Mouse (Mus musculus) bone marrow macrophage, adult 2 months (primary cell): ENCODE measurements at regions not wholly inside any gene's neighbourhood (a gene's known extent, or its start where the extent isn't known, plus 50 kb on each side); places are given as distances from the start of the nearest gene placed in this dataset.

Experiments
- H3K27ac ChIP-seq: 2 replicates; pipeline ENCODE4 v1.5.1; 2012; ENCODE audit warnings: low read depth, low read length; ENCODE audit not compliant: insufficient read depth
- H3K4me1 ChIP-seq: 2 replicates; pipeline ENCODE4 v1.6.1; 2012; ENCODE audit warnings: low read length; ENCODE audit not compliant: control insufficient read depth, insufficient read depth
- H3K4me3 ChIP-seq: 2 replicates; pipeline ENCODE4 v1.5.1; 2012; ENCODE audit warnings: mild to moderate bottlenecking, low read length, moderate library complexity; ENCODE audit not compliant: insufficient read depth
- CTCF ChIP-seq: IDR thresholded peaks from 2 replicates; pipeline ENCODE4 v1.5.1; 2012; ENCODE audit warnings: low read depth, mild to moderate bottlenecking, low read length, moderate library complexity
- POLR2A ChIP-seq: IDR thresholded peaks from 2 replicates; pipeline ENCODE4 v1.6.1; 2012; ENCODE audit warnings: mild to moderate bottlenecking, low read depth, low read length, borderline replicate concordance

GRCm38 (mm10) chr1:71938323-71939007 lies 273.6 kb downstream of the Mreg start:
- peaks cover 9% of the 10 kb centered on the region for H3K4me1 ChIP-seq
- TF ChIP-seq POLR2A (no peak), CTCF (no peak)
- H3K27ac ChIP-seq = peak overlapping the region; percentile 45

DNA sequence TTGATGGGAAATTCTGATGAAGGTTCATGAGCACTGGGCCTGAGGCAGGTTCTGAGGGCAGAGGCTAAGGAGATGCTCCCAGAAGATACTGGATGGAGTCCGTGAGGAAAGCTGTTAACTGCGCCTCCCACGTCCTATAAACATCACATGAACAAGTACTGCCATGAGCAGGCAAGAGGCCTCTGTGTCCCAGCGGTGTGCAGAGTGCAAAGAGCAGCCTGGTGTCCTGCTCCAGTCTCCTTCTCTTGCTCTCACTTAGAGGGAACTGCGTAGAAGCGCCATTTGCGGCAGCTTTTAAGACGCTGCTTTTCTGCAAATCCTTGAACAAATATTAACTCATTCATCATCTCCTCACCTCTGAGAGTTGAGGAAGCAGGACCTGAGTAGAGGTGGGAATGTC lies 274.2 kb downstream of the Mreg start:
- no peak overlapping the region for H3K4me3 ChIP-seq
- peaks cover 9% of the 10 kb centered on the region for H3K4me1 ChIP-seq
- H3K27ac ChIP-seq = no peak overlapping the region
- TF ChIP-seq CTCF = no peak
- TF ChIP-seq POLR2A = no peak

More at GRCm38 (mm10) chr1:71938323-71939007, 273.6 kb downstream of the Mreg start:
- peak overlapping the region; percentile 28; the same call in 1 of the 2 replicates for H3K4me3 ChIP-seq

DNA sequence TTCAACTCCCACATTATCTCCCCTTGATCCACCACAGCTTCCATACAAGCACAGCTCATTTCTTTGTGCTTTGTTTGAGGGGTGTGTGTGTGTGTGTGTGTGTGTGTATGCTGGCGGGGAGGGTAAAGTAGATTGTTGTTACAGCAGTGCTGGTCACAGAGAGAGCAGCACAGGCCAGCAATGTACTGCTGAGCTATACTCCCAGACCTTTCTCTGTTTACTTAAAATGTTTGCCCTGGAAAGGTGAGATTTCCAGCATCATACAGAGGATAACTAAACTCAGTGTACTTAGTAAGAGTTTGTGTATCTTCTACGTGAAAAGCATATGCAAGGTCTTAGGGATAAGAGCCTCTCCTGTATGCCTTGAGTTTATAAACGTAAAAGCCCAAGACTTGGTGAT lies 274.9 kb downstream of the Mreg start:
- H3K27ac ChIP-seq = no peak overlapping the region
- H3K4me3 ChIP-seq = no peak overlapping the region
- H3K4me1 ChIP-seq = peaks cover 9% of the 10 kb centered on the region
- TF ChIP-seq CTCF (no peak), POLR2A (no peak)

DNA sequence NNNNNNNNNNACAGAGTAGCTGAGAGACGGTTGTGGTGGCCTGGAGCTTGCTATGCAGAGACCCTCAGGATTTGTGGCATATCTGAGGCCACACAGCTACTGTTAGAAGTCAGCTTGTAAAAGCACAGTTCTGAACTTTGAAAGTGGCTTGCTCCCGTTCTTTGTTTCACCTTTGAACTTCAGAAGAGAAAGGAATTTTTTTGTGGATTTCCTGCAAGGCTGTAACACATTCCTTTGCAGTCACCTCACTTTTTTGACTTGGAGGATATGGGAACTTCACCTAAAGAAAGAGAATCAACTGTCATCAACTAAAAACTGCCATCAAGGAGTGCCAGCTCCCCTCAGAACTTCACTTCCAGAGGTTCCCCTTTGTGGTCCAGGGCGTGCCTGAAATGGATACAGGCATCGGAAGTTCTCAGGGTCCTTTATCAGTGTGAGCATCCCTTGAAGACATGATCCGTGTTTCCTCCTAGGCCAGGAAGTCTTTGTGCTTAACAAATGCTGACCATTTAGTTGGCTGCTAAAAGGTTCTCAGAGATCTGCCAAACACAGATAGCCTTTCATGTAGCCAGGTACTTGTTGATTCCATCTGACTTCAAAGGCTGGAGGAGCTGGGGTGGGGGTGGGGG lies 275.5 kb downstream of the Mreg start:
- Histone ChIP-seq H3K4me3 (no peak overlapping the region), H3K4me1 (peaks cover 9% of the 10 kb centered on the region), H3K27ac (no peak overlapping the region)
- no peak for TF ChIP-seq POLR2A
- no peak for TF ChIP-seq CTCF

DNA sequence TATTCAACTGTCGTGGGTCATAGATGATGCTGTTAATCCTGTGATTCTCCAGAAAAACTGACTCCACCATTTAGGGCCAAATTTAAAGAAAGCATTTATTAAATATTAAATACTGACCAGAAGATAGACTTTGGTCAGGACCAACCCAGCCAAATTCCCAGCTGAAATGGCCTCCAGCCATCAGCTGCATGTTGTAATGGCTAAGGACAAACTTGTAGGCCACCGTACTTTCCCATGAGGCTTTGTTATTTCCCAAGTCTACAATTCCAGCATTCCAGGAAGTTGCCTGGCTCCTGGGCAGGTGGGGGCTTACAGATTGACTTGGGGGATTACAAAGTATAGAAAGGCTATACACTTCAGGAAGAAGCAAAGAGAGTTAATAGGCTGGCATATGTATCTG lies 272.5 kb upstream of the Fn1 start:
- TF ChIP-seq POLR2A = no peak
- Histone ChIP-seq H3K4me1 (0 out of 2 replicates have a peak, but pooled peaks cover 3% of the 10 kb centered on the region), H3K27ac (no peak overlapping the region), H3K4me3 (no peak overlapping the region)

- no peak overlapping the region for H3K4me3 ChIP-seq
Measured at GRCm38 (mm10) chr1:71924884-71925283, 271.9 kb upstream of the Fn1 start.

DNA sequence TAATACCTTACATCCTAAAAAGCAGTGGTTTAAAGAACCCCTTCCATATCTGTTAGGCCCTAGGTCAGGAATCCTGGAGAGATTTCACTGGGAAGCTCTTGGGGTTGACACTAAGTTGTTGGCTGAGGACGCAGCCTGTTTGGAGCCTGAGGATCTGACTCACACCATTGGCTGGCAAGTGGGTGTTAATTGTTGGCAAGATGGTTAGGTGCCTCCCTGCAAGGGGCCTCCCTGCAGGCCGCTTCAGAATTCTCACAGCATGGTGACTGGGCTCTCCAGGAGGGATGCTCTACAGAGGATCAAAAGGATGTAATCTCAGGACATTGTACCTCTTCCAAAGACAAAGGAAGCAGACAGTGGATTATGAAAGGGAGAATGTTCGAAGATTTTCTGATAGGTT lies 270.7 kb upstream of the Fn1 start:
- TF ChIP-seq POLR2A (no peak), CTCF (no peak)
- Histone ChIP-seq H3K4me1 (0 out of 2 replicates have a peak, but pooled peaks cover 3% of the 10 kb centered on the region), H3K27ac (no peak overlapping the region), H3K4me3 (no peak overlapping the region)

More at GRCm38 (mm10) chr1:71924884-71925283, 271.9 kb upstream of the Fn1 start:
- 0 out of 2 replicates have a peak, but pooled peaks cover 3% of the 10 kb centered on the region for H3K4me1 ChIP-seq
- no peak overlapping the region for H3K27ac ChIP-seq
- no peak for TF ChIP-seq POLR2A

- H3K4me1 ChIP-seq = peaks cover 8% of the 10 kb centered on the region
- no peak overlapping the region for H3K27ac ChIP-seq
- TF ChIP-seq CTCF = no peak
- no peak for TF ChIP-seq POLR2A
- H3K4me3 ChIP-seq = no peak overlapping the region
Measured at GRCm38 (mm10) chr1:71921456-71921855, 268.5 kb upstream of the Fn1 start.

GRCm38 (mm10) chr1:71919891-71920290 lies 266.9 kb upstream of the Fn1 start:
- no peak overlapping the region for H3K27ac ChIP-seq
- no peak overlapping the region for H3K4me3 ChIP-seq
- TF ChIP-seq CTCF = no peak
- TF ChIP-seq POLR2A = no peak
- H3K4me1 ChIP-seq = peaks cover 11% of the 10 kb centered on the region

DNA sequence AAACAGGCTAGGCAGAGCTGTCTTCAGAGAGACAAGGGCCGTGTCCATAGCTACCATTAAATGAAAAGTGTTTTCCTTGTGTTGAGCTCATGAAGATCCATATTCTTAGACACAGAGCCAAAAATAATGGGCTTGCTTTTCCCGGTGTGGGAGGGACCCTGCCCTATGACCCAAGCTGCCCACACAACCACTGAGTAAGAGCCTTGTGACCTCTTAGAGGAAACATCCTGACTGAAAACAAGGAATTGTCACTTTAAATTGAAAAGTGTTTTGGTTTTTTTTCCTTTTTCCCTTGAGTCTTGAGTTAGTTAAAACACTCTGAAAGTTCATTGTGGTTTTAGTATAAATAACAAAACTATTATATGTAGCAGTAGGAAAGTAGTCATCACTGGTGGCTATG lies 264.0 kb upstream of the Fn1 start:
- peaks cover 18% of the 10 kb centered on the region for H3K4me1 ChIP-seq
- TF ChIP-seq CTCF (no peak), POLR2A (no peak)
- no peak overlapping the region for H3K27ac ChIP-seq
- H3K4me3 ChIP-seq = no peak overlapping the region

- Histone ChIP-seq H3K4me1 (peaks cover 18% of the 10 kb centered on the region), H3K27ac (no peak overlapping the region), H3K4me3 (no peak overlapping the region)
- TF ChIP-seq CTCF (no peak), POLR2A (no peak)
Measured at GRCm38 (mm10) chr1:71914439-71914838, 261.4 kb upstream of the Fn1 start.
